Mouse (Mus musculus) adrenal gland (tissue): ENCODE results near the gene Mettl25.

Experiments used
- intact Hi-C: fragments of 180-260 bp; cut with DNase I; formaldehyde crosslinking; loops from one replicate; pipeline ENCODE4 v1.15.1; 2025

The Mettl25 gene

GRCm38 (mm10) chr10:105753831-105754605 lies 87.2 kb downstream of the Mettl25 start:
- intact Hi-C loops, result no loop called here

- intact Hi-C loops, result no loop called here
Observed at GRCm38 (mm10) chr10:105746019-105746418, 95.2 kb downstream of the Mettl25 start.

- intact Hi-C loops, result no loop called here
Observed at GRCm38 (mm10) chr10:105741736-105742135, 99.4 kb downstream of the Mettl25 start.

- intact Hi-C loops, result no loop called here
Observed at GRCm38 (mm10) chr10:105738942-105739341, 102.2 kb downstream of the Mettl25 start.

GRCm38 (mm10) chr10:105727798-105728197 lies 113.4 kb downstream of the Mettl25 start:
- intact Hi-C loops, result no loop called here

- intact Hi-C loops, result no loop called here
Observed at GRCm38 (mm10) chr10:105727353-105727752, 113.8 kb downstream of the Mettl25 start.

GRCm38 (mm10) chr10:105714844-105715243 lies 126.3 kb downstream of the Mettl25 start:
- intact Hi-C loops, result no loop called here

GRCm38 (mm10) chr10:105714366-105714765 lies 126.8 kb downstream of the Mettl25 start:
- intact Hi-C loops, result no loop called here

GRCm38 (mm10) chr10:105713222-105713621 lies 128.0 kb downstream of the Mettl25 start:
- intact Hi-C loops, result no loop called here
